Comparison of ENCODE assay signal across 13 mouse cellular contexts in the genomic region with DNA sequence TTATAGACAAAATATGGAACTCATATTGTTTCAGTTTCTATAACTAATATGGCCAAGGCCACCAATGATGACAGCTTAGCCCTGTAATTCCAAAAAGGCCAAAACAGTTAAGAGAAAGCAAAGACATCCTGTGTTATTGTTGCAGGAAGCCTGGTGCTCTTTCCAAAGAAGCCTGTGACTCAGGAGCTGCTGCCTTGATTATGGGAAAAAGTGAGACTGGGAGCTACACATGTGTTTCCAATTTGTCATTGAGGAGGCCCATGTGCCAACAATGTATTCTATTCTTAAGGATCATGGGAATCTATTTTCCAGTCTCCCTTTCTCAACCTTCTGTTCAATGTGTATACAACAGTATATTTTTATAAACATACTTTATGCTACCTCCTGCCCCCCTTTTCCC.
"Had no signal": no experiment of that assay in that cellular context is flagged by ENCODE, and none has a peak within 500 bp of the region (broad histone marks: within the 10 kb centered on the region; RNA-seq: fewer than 3 reads in every experiment).

No protein-coding gene starts in this region.

- DNase-seq: kidney, adult 9 months; kidney, postnatal 36 days; layer of hippocampus, adult 9-11 months; layer of hippocampus, postnatal 36 days; liver; liver, embryonic 13.5 days; liver, postnatal 0 days; right cerebral cortex, postnatal 14 days had no signal

- H3K9me3 ChIP-seq: liver, embryonic 13.5 days; lung, embryonic 15.5 days; midbrain, embryonic 12.5 days; neural tube, embryonic 13.5 days had no signal

- H3K4me1 ChIP-seq: liver, embryonic 13.5 days; lung, embryonic 15.5 days; midbrain, embryonic 12.5 days; neural tube, embryonic 13.5 days had no signal

- H3K27ac ChIP-seq: kidney, postnatal 0 days; liver, embryonic 13.5 days; lung, embryonic 15.5 days; midbrain, embryonic 12.5 days; neural tube, embryonic 13.5 days had no signal

- H3K36me3 ChIP-seq: liver, embryonic 13.5 days; lung, embryonic 15.5 days; midbrain, embryonic 12.5 days; neural tube, embryonic 13.5 days had no signal

- H3K27me3 ChIP-seq: liver, embryonic 13.5 days; lung, embryonic 15.5 days; midbrain, embryonic 12.5 days; neural tube, embryonic 13.5 days had no signal

- H3K4me2 ChIP-seq: liver, embryonic 13.5 days; lung, embryonic 15.5 days; midbrain, embryonic 12.5 days; neural tube, embryonic 13.5 days had no signal

- ATAC-seq: liver, postnatal 0 days; midbrain, embryonic 16.5 days had no signal

- H3K4me3 ChIP-seq: liver, embryonic 13.5 days; lung, embryonic 15.5 days; midbrain, embryonic 12.5 days; neural tube, embryonic 13.5 days had no signal

- H3K9ac ChIP-seq: liver, embryonic 13.5 days; liver, postnatal 0 days; lung, embryonic 15.5 days; midbrain, embryonic 12.5 days; neural tube, embryonic 13.5 days had no signal
